Mouse (Mus musculus): ENCODE results near the gene Atp7a. TPM values are rescaled to one million over a fixed set of nuclear protein-coding genes. Genes with fewer than 3 reads are reported as not detected.

Atp7a gene
- polyA plus RNA-seq, 1 experiment: 5.2 TPM

DNA sequence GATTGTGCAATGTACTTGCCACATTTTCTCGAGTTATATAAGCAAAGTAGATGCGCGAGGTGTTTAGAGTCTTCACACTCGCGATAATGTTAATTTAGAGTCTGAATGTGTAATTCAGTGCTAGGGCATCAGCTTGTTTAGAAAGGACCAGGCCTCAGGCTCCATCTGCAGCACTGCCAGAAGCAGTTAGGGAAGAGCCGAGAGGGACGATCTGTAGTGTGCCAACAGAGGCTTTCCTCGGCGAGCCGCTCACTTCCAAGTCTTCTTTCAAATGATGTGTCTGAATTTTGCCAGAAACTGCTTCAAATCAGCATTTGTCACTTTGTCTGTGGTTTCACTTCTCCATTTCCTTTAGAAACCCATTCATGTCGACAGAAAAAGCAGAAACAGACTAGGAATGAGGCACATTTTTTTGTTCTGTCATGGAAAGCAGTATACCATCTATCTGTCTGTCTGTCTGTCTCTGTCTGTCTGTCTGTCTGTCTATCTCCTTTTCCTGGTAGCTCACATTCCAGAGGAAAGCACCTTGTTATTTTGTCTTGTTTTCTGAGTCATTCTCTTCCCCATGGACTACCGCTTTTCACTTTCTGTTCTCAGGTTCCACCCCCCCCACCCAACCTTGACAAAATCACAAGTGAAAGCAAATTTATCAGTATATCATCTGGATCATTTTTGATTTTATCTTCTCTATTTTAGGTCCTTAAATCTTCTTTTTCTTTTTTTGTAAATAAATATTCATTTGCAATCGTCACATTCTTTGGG, 112.4 kb downstream of the Atp7a start:
- H3K36me3 ChIP-seq (ENCODE audit: control insufficient read depth, insufficient read depth, low read length): no peaks in the 10 kb centered on the region
- H3K27me3 ChIP-seq (ENCODE audit: control insufficient read depth, insufficient read depth, low read length): no peaks in the 10 kb centered on the region
- no peak overlapping the region for H3K27ac ChIP-seq (ENCODE audit: control insufficient read depth, insufficient read depth, low read length)
- H3K4me3 ChIP-seq (ENCODE audit: control insufficient read depth, insufficient read depth, low read length): no peak overlapping the region
- peaks cover 7% of the 10 kb centered on the region for H3K4me1 ChIP-seq (replicated peaks; ENCODE audit: control insufficient read depth, insufficient read depth, low read length)
- TF ChIP-seq POLR2A (IDR thresholded peaks at IDR 0.05; ENCODE audit: control insufficient read depth, extremely low read depth, insufficient read depth, low read length, poor library complexity) (no peak), CTCF (IDR thresholded peaks at IDR 0.05; ENCODE audit: borderline replicate concordance, control insufficient read depth, extremely low read depth, insufficient read depth, low read length, poor library complexity) (no peak)
- no peak for DNase-seq
- 23% methylated on average over 13 of the region's 13 CpGs for WGBS

DNA sequence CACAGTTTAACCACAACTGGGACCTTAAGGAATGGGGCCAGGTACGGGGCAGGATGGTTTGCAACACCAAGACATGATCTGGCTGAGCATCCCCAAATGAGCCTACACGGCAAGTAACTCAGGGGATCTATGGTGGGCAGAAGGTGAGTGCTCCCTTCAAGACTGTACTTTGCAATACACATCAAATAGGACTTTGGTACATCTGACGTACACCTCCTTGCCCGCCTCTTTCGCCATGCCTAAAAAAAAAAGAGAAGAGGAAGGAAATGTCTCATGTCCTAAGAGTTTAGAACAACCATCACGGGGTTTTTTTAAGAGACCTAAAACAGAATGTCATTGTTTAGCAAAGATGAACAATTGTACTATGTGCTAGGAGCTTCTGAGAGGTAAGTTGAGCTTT, 115.9 kb downstream of the Atp7a start, which contains the start of gene Tlr13:
TSS of gene Tlr13 (plus strand) at position 269 of the 400 bp plus-strand sequence.
- 69% methylated on average over 6 of the region's 6 CpGs for WGBS
- DNase-seq: no peak
- peaks cover 2% of the 10 kb centered on the region; the same call in 1 of the 2 replicates for H3K4me1 ChIP-seq (replicated peaks; ENCODE audit: control insufficient read depth, insufficient read depth, low read length)
- TF ChIP-seq CTCF (IDR thresholded peaks at IDR 0.05; ENCODE audit: borderline replicate concordance, control insufficient read depth, extremely low read depth, insufficient read depth, low read length, poor library complexity): no peak
- no peak for TF ChIP-seq POLR2A (IDR thresholded peaks at IDR 0.05; ENCODE audit: control insufficient read depth, extremely low read depth, insufficient read depth, low read length, poor library complexity)
- H3K4me3 ChIP-seq (ENCODE audit: control insufficient read depth, insufficient read depth, low read length): no peak within 1 kb of the TSS
- no peaks in the 10 kb centered on the region for H3K36me3 ChIP-seq (ENCODE audit: control insufficient read depth, insufficient read depth, low read length)
- H3K27me3 ChIP-seq (ENCODE audit: control insufficient read depth, insufficient read depth, low read length): no peaks in the 10 kb centered on the region
- H3K27ac ChIP-seq (ENCODE audit: control insufficient read depth, insufficient read depth, low read length): no peak within 1 kb of the TSS

DNA sequence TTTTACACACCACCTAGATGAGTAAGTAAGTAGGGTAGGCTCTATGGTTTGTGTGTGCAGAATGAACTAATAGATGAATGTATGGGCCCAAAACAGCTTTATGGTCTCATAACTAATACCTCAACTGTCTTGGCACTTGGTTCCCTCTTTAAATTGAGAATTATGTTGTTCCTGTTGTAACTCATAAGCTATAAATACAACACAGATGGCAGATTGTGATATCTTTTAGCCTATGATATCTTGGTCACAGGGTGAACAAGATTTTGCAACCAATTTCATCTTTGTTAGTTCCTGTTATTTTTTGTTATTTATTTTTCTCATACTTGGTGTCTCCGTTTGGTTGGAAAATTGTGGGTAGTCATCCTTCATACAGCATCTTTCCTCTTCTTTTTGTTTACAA, 121.1 kb downstream of the Atp7a start:
- H3K4me3 ChIP-seq (ENCODE audit: control insufficient read depth, insufficient read depth, low read length): no peak overlapping the region
- no peak overlapping the region for H3K27ac ChIP-seq (ENCODE audit: control insufficient read depth, insufficient read depth, low read length)
- no peaks in the 10 kb centered on the region for H3K36me3 ChIP-seq (ENCODE audit: control insufficient read depth, insufficient read depth, low read length)
- H3K27me3 ChIP-seq (ENCODE audit: control insufficient read depth, insufficient read depth, low read length): no peaks in the 10 kb centered on the region
- DNase-seq: no peak
- 97% methylated on average over 1 of the region's 1 CpGs for WGBS
- no peaks in the 10 kb centered on the region for H3K4me1 ChIP-seq (replicated peaks; ENCODE audit: control insufficient read depth, insufficient read depth, low read length)
- TF ChIP-seq CTCF (IDR thresholded peaks at IDR 0.05; ENCODE audit: borderline replicate concordance, control insufficient read depth, extremely low read depth, insufficient read depth, low read length, poor library complexity) (no peak), POLR2A (IDR thresholded peaks at IDR 0.05; ENCODE audit: control insufficient read depth, extremely low read depth, insufficient read depth, low read length, poor library complexity) (no peak)

DNA sequence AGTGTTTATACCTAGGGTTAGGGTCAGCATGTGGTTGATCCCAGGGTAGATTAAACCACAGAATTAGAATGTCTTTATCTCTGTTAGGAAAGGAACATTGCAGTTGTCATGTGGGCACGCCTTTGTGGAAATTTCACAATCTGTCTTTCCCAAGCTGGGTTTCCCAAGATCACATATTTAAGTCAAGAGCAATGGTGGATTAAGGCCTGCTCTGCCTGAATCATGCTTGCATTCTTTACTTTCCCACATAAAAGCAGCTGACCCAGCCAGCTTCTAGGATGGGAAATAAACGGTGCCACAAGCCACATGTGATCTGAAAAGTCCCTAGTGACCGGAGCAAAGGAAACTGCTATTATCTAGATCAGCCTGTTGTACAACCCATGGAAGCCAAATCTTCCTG, 122.4 kb downstream of the Atp7a start:
- no peak for DNase-seq
- Histone ChIP-seq H3K4me1 (replicated peaks; ENCODE audit: control insufficient read depth, insufficient read depth, low read length) (no peaks in the 10 kb centered on the region), H3K36me3 (ENCODE audit: control insufficient read depth, insufficient read depth, low read length) (no peaks in the 10 kb centered on the region), H3K4me3 (ENCODE audit: control insufficient read depth, insufficient read depth, low read length) (no peak overlapping the region), H3K27ac (ENCODE audit: control insufficient read depth, insufficient read depth, low read length) (no peak overlapping the region), H3K27me3 (ENCODE audit: control insufficient read depth, insufficient read depth, low read length) (no peaks in the 10 kb centered on the region)
- 73% methylated on average over 3 of the region's 3 CpGs for WGBS
- no peak for TF ChIP-seq POLR2A (IDR thresholded peaks at IDR 0.05; ENCODE audit: control insufficient read depth, extremely low read depth, insufficient read depth, low read length, poor library complexity)
- no peak for TF ChIP-seq CTCF (IDR thresholded peaks at IDR 0.05; ENCODE audit: borderline replicate concordance, control insufficient read depth, extremely low read depth, insufficient read depth, low read length, poor library complexity)

GRCm38 (mm10) chrX:106154180-106154586, 127.1 kb downstream of the Atp7a start:
- no peak overlapping the region for H3K27ac ChIP-seq (ENCODE audit: control insufficient read depth, insufficient read depth, low read length)
- no peaks in the 10 kb centered on the region for H3K4me1 ChIP-seq (replicated peaks; ENCODE audit: control insufficient read depth, insufficient read depth, low read length)
- DNase-seq: no peak
- H3K4me3 ChIP-seq (ENCODE audit: control insufficient read depth, insufficient read depth, low read length): no peak overlapping the region
- TF ChIP-seq POLR2A (IDR thresholded peaks at IDR 0.05; ENCODE audit: control insufficient read depth, extremely low read depth, insufficient read depth, low read length, poor library complexity) (no peak), CTCF (IDR thresholded peaks at IDR 0.05; ENCODE audit: borderline replicate concordance, control insufficient read depth, extremely low read depth, insufficient read depth, low read length, poor library complexity) (no peak)
- no peaks in the 10 kb centered on the region for H3K27me3 ChIP-seq (ENCODE audit: control insufficient read depth, insufficient read depth, low read length)
- no peaks in the 10 kb centered on the region for H3K36me3 ChIP-seq (ENCODE audit: control insufficient read depth, insufficient read depth, low read length)

- TF ChIP-seq POLR2A (IDR thresholded peaks at IDR 0.05; ENCODE audit: control insufficient read depth, extremely low read depth, insufficient read depth, low read length, poor library complexity): no peak
- no peak for TF ChIP-seq CTCF (IDR thresholded peaks at IDR 0.05; ENCODE audit: borderline replicate concordance, control insufficient read depth, extremely low read depth, insufficient read depth, low read length, poor library complexity)
- Histone ChIP-seq H3K4me3 (ENCODE audit: control insufficient read depth, insufficient read depth, low read length) (no peak overlapping the region), H3K27me3 (ENCODE audit: control insufficient read depth, insufficient read depth, low read length) (no peaks in the 10 kb centered on the region), H3K4me1 (replicated peaks; ENCODE audit: control insufficient read depth, insufficient read depth, low read length) (no peaks in the 10 kb centered on the region), H3K27ac (ENCODE audit: control insufficient read depth, insufficient read depth, low read length) (no peak overlapping the region), H3K36me3 (ENCODE audit: control insufficient read depth, insufficient read depth, low read length) (no peaks in the 10 kb centered on the region)
- no peak for DNase-seq
- 91% methylated on average over 4 of the region's 4 CpGs for WGBS
These were observed 128.8 kb downstream of the Atp7a start for GRCm38 (mm10) chrX:106155892-106156291.

Measured in thymus, adult 2 months (tissue).